Mouse (Mus musculus) ES-E14 (cell line): ENCODE measurements at regions not wholly inside any gene's neighbourhood (a gene's known extent, or its start where the extent isn't known, plus 50 kb on each side); places are given as distances from the start of the nearest gene placed in this dataset.

ENCODE experiments used
- CHD2 ChIP-seq: IDR thresholded peaks from 2 replicates; pipeline ENCODE4 v1.6.1; 2014; ENCODE audit warnings: mild to moderate bottlenecking, low read depth, low read length, inconsistent platforms
- HCFC1 ChIP-seq: IDR thresholded peaks from 2 replicates; pipeline ENCODE4 v1.6.1; 2012; ENCODE audit warnings: low read length, inconsistent platforms, borderline replicate concordance; ENCODE audit not compliant: insufficient read depth
- MAFK ChIP-seq: IDR thresholded peaks from 2 replicates; pipeline ENCODE4 v1.6.1; 2014; ENCODE audit warnings: mild to moderate bottlenecking, low read depth, low read length, inconsistent platforms; ENCODE audit not compliant: insufficient read depth
- ZC3H11A ChIP-seq: IDR thresholded peaks from 2 replicates; pipeline ENCODE4 v1.6.1; 2012; ENCODE audit warnings: low read depth, mild to moderate bottlenecking, inconsistent platforms, low read length, borderline replicate concordance
- ZNF384 ChIP-seq: IDR thresholded peaks from 2 replicates; pipeline ENCODE4 v1.6.1; 2012; ENCODE audit warnings: low read depth, low read length, inconsistent platforms

- TF ChIP-seq ZNF384 (no peak), HCFC1 (no peak), ZC3H11A (no peak), CHD2 (no peak), MAFK (no peak)
Measured at GRCm38 (mm10) chr3:49093818-49094680, 663.1 kb downstream of the Pcdh18 start.
